Mouse (Mus musculus) urinary bladder, postnatal 4 days (tissue): ENCODE data around the gene Kctd11.

Source experiments
- DNase-seq, 2 experiments: peaks; one replicate each; pipeline ENCODE4 v3.0.0; 2021 to 2022; ENCODE audit warnings: low spot score in 2 of 2

Gene Kctd11

DNA sequence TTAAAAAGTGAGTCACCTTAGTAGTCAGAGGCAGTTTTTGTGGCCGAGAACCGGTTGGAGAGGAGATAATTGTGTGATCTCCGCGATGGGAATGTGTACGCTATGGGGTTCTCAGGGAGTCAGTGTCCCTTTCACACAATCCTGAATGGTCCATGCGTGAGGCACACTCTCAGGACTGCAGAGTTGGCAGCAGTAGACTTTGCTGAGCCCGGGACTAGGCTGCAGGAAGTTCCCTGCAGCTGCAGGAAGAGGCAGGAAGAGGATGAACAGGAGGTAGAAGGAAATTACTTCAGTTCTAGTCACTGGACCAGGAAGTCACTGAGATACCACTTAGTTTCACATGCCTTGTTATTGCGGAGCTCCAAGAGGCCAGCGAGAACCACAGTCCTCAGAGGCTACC is 32.1 kb downstream of the Kctd11 start:
- DNase-seq = no peak

DNA sequence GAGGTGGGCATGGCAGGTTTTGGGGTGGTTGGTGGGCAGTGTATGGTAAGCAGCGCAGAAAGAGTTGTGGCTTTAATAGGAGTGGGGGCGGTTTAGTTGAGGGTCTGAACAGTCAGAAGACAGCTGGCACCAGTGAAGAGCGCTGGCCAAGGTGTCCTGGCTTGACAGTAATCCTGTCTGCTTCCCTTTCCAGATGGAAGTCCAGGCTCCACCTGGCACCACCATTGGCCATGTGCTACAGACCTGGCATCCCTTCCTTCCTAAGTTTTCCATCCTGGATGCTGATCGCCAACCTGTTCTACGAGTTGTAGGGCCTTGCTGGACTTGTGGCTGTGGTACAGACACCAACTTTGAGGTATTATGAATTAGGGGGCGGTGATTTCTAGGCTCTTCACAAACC is 33.2 kb downstream of the Kctd11 start:
- no peak for DNase-seq

DNA sequence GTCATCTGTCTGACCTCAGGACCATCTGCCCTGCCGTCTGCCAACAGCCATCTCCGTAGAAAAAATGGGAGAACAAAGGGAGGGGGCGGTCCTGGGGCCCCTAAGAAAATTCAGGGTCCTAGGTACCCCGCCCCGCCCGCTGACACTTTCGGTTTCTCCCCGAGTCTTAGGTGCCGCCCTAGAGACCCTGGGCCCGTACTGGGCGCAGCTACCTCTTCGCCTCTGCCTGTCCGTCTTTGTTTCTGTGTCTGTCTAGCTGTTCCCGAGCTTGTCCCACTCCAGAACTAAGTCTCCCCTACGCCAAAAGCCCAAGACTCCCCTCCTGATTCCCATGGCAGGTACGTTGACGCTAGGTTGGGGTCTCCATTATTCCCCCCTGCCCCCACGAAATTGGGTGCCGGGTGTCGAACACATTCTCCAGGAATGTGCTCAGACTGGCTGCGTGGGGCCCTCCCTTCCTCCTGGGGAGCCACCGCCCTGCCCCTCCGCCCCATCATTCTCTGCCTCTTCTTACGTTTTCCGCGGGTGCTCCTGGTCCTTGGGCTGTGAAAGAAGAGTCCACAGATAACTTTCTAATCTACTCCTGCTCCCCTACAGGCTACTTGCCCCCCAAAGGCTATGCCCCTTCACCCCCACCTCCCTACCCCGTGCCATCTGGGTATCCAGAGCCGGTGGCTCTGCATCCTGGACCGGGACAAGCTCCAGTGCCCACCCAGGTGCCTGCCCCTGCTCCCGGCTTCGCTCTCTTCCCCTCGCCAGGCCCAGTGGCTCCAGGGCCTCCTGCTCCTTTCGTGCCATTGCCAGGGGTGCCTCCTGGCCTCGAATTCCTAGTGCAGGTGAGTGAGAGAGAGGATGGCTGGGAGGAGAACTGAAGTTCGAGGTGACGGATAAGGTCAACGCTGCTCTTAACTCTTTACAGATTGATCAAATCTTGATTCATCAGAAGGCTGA is 34.2 kb downstream of the Kctd11 start:
- DNase-seq = no peak

DNA sequence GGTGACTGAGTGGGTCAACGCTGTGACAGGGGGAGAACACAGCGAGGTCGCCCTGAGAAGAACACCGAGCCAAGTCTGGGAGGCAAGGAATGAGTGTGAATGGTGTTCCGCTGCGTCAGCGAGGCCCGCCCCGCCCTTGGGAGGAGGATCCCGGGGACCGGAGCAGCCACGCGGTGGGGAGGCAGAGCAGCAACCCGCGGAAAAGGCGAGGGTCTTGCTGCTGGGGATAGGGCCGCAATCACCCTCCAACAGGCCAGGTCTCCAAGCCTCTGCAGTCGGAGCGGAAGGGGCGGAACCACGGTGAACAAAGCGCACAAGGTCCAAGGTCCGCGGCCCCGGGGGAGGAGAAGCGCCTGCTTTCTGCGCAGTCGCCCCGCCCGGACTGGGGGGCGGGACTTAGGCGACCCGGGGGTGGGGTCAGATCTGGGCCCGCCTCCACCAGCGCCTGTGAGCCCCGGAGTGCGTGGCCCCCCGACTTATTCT is 35.0 kb downstream of the Kctd11 start, which contains the start of gene Plscr3:
Gene Plscr3, plus strand, starts transcription at position 179 of the 483 bp plus-strand sequence.
- peak; percentile 90 to 91 for DNase-seq

DNA sequence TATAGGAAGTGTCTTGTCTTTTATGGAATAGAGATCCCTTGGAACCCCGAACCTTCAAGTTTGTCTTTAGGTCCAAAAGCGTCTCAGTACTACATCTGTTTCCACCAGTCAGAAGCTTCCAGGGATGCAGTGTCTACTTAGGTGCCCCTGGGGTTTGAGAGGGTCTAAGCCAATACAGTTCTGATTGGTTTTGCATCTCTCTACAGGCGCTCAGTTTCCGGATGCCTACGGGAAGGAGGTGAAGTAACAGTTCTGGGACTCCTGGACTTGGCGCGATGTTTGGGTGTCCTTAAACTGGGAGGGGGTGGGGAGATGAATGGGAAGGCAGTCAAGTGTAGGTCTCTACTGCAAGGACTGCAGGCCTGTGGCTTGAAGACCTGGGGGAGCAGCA is 42.5 kb downstream of the Kctd11 start:
- DNase-seq = no peak

DNA sequence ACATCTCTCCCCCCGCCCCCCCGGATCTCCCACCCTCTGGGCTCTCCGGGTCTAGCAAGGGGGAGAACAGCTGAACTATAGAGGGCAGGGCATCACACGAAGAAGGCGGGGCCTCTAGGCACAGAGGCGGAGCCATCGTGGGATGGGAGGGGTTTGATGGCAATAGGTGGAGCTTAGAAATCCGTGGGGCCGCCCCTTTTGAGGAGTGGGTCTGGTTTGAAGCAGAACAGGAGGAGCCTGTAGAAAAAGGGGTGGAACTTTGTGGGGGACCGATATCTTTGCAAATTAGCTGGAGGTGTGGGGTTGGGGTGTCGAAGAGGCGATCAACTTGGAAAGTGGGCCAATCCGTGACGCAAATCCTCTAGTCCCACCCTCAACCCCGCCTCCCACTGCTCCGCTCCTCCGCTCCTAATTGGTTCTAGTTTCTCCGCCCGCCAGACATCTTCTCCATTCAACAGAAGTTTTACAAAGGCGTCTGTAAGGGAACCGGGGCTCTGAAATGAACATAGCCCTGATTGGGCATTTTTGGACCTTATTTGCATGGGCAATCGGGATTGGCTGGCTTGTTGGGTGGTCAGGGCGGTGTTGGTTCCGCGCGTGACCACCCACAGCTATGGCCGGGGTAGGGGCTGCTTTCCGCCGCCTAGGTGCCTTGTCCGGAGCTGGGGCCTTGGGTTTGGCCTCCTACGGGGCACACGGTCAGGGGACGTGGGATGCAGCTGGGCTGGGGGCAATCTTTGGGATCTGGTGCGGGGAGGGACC is 43.1 kb downstream of the Kctd11 start, which contains the start of gene Tmem256:
Gene Tmem256, plus strand, starts transcription at position 563 of the 762 bp plus-strand sequence.
- peak; percentile 95 to 96 for DNase-seq

DNA sequence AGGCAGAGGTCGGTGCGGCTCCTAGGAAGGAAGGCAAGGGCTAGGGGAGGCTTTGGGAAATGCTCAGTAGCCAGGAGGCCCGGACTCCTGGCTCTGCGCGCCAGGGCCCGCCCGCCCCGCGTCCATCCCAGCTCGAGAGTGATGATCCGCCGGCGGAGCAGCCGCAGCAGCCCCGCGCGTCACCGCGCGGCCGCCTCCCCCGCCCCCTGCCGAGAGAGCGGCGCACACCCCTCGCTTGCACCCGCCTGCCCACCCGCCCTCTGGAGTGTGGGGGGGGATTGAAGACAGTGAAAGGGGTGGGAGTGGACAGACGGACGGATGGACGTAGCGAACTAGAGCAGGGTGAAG is 43.6 kb downstream of the Kctd11 start, which contains the start of gene Nlgn2:
Gene Nlgn2, minus strand, starts transcription at position 181 of the 348 bp plus-strand sequence.
- peak in 1 of 2 experiments; percentile 75 for DNase-seq

DNA sequence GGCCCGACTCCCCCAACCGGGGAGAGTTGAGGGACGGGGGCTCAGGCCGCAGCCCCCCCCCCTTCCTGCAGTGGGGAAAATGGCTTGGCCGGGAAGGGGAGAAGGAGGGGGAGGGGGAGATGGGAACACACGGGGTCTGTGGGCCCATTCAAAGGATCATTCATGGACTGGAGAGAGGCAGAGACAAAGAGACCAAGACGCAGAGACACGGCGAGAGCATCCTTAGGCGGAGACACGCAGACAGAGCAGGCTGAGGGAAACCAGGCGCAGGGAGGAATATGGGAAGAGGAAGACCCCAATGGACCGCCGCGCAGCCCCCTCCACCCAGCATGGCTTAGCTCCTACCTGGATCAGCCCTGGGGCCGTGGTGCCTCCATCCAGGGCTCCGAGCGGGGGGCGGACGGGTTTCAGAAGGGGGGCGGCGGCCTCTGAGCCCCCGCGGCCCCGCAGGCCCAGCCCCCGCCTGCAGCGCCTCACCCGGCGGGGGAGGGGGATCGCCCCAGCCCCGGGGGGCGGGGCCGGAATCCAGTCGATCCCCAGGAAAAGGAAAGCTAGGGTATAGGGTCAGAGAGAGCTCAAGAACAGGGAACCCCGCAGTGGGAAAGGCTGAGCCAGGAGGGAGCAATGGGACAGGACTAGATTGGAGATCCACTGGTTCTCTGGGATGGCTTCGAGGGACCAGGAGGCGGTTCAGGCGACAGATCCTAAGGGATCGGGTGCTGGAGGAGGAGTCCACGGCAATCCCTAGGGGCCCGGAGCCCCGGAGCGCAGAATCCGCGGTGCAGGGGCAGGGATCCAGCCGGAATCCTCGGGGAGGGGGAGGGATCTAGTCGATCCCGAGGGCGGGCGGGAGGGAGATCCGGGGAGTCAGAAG is 44.3 kb downstream of the Kctd11 start:
- DNase-seq = peak in 1 of 2 experiments; percentile 43

DNA sequence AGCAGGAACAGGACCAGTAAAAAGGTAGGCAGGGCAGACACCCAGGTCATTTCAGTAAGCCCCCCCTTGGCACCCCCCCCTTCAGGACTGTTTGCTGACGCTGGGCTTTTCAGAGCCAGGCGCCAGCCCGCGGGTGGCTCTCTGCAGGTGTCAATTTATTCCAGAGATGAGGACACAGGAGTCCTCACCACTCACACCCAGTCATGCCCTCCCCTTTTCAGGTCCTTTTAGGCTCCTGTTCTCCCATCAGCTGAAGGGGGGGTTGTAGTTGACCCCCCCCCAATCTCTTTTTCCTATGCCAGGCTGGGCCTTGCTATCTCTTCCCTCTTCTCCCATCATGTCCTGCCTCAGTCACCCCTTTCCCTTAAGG is 45.3 kb downstream of the Kctd11 start:
- no peak for DNase-seq

DNA sequence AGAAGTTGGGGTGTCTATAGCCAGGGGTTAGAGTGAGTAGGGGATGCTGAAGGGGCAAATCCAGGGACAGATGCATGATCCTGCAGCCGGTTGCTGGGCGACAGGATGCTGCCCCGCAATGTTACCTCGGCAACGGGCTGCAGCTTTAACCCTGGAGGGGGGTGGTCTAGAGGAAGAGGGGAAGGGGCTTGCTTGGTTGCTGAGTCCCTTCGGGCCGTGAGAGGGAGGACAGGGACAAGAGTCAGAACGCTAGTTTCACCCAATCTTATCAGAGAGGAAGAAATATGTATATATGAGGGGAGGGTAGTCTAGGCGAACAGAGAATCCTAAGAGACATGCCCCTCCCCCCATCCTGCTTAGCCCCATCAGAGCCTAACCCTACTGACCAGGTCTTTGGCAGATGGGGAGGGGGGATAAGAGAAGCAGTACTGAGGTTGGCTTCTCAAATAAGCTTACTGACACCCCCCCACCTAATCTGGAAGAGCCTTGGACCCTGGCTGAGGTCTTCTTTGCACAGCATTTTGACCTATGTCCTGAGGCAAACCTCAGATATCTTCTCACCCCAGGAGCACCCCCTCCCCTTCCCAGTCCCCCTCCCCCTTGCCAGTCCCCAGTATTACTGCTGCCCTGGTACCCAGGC is 45.8 kb downstream of the Kctd11 start:
- no peak for DNase-seq

DNA sequence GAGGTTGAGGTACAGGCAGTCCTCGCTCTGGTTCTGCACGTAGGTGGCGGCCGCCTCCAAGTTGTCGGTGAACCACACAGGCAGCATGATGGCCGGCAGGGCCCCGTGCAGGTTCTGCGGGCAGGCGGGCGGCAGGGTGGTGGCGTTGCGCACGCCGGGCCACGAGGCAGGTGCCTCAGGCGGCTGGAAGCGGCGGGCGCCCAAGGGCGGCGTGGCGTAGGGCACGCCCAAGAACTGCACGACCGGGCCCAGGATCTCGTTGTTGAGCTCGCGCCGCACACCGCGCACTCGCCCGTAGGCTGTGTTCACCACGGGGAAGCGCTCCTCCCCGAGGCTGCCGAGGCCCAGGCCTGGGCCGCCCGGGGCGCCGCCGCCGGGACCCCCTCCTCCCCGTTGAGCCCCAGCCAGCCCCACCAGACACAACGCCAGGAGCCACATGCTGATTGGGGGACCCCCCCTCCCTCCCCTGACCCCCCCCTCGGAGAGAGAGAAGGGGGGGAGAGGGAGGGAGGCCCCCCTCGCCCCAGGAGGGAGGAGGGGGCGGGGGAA is 47.1 kb downstream of the Kctd11 start:
- no peak for DNase-seq

DNA sequence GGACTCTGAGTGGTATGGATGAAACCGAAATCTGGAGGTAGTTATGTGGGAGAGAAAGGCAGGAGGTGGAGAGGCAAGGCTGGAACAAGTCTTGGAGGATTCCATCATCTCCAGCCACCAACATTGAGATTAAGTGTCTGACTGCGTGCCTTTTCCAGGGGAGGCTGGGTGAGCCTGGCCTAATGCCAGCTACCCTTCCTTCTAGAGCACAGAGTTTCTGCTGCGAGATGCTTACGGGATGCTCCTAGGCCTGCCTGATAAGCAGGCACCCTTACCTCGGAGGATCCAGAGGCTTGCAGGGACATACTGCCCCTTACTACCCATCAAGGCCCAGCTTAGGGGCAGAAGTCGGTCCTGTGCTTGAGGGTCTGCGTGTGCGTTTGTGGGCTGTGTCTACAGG is 47.7 kb downstream of the Kctd11 start:
- no peak for DNase-seq

DNA sequence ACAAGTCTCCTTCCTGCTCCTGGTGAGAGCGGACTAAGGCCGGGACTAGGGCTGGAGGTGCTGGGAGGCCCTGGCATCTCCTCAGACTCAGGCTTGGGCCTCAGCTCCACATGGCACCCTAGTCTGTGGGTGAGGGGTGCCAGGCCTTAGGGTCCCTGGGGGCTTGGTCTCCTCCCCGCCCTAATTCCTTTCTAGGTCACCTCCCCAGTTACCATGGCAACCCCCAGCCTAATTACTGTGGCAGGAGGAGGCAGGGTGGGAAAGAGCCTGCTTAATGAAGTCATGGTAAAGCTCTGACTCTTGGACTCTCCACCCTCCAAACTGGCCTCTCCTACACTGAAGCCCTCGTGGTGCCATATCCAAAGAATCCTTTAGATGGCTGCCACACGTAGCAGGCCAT is 52.4 kb downstream of the Kctd11 start:
- no peak for DNase-seq
